Mouse (Mus musculus) left cerebral cortex, postnatal 4 days (tissue): ENCODE data around the gene Entpd1. TPM values are rescaled to one million over a fixed set of nuclear protein-coding genes. Genes with fewer than 3 reads are reported as not detected.

ENCODE experiments used
- DNase-seq: peaks from one replicate; pipeline ENCODE4 v3.0.0-alpha.2; 2022
- intact Hi-C: fragments of 180-260 bp; cut with DNase I; formaldehyde crosslinking; loops from one replicate; pipeline ENCODE4 v1.15.1; 2025
- total RNA-seq, 2 experiments: library from RNA; stranded (reverse); gene quantifications; 2 replicates each; pipeline ENCODE4 v1.2.3; 2021

Entpd1 gene
- total RNA-seq, 2 experiments from 2014 or later, result 11.3 to 12.3 TPM

- intact Hi-C loops, result no loop called here
- DNase-seq, result no peak
Measured at GRCm38 (mm10) chr19:40661108-40661507, 48.9 kb downstream of the Entpd1 start.

- intact Hi-C loops, result no loop called here
- no peak for DNase-seq
Measured at GRCm38 (mm10) chr19:40661874-40662273, 49.7 kb downstream of the Entpd1 start.

- no peak for DNase-seq
- intact Hi-C loops, result no loop called here
Measured at GRCm38 (mm10) chr19:40662727-40663126, 50.6 kb downstream of the Entpd1 start.

GRCm38 (mm10) chr19:40665778-40666177 is 53.6 kb downstream of the Entpd1 start:
- intact Hi-C loops, result no loop called here
- no peak for DNase-seq

GRCm38 (mm10) chr19:40667111-40667510 is 54.9 kb downstream of the Entpd1 start:
- intact Hi-C loops, result no loop called here
- DNase-seq, result no peak

- intact Hi-C loops, result no loop called here
- no peak for DNase-seq
Measured at GRCm38 (mm10) chr19:40675329-40675728, 63.2 kb downstream of the Entpd1 start.

- intact Hi-C loops, result no loop called here
- no peak for DNase-seq
Measured at GRCm38 (mm10) chr19:40678087-40678486, 65.9 kb downstream of the Entpd1 start.

GRCm38 (mm10) chr19:40678532-40679307 is 66.6 kb downstream of the Entpd1 start:
- DNase-seq, result no peak
- intact Hi-C loops, result no loop called here

- intact Hi-C loops, result no loop called here
- no peak for DNase-seq
Measured at GRCm38 (mm10) chr19:40679632-40680031, 67.5 kb downstream of the Entpd1 start.

- intact Hi-C loops, result no loop called here
- DNase-seq, result no peak
Measured at GRCm38 (mm10) chr19:40684124-40684523, 72.0 kb downstream of the Entpd1 start.

- no peak for DNase-seq
- intact Hi-C loops, result no loop called here
Measured at GRCm38 (mm10) chr19:40684566-40684965, 72.4 kb downstream of the Entpd1 start.

- intact Hi-C loops, result no loop called here
- no peak for DNase-seq
Measured at GRCm38 (mm10) chr19:40687291-40687927, 75.2 kb downstream of the Entpd1 start.

GRCm38 (mm10) chr19:40693201-40693600 is 81.0 kb downstream of the Entpd1 start:
- DNase-seq, result no peak
- intact Hi-C loops, result no loop called here

- intact Hi-C loops, result no loop called here
- no peak for DNase-seq
Measured at GRCm38 (mm10) chr19:40696116-40696515, 84.0 kb downstream of the Entpd1 start.

GRCm38 (mm10) chr19:40698103-40698853 is 86.1 kb downstream of the Entpd1 start:
- intact Hi-C loops, result no loop called here
- DNase-seq, result no peak

- intact Hi-C loops, result no loop called here
- no peak for DNase-seq
Measured at GRCm38 (mm10) chr19:40699816-40700215, 87.7 kb downstream of the Entpd1 start.

- intact Hi-C loops, result no loop called here
Measured at GRCm38 (mm10) chr19:40702406-40702805, 90.2 kb downstream of the Entpd1 start.

GRCm38 (mm10) chr19:40712889-40713628 is 100.9 kb downstream of the Entpd1 start:
- no peak for DNase-seq
- intact Hi-C loops, result no loop called here

More at GRCm38 (mm10) chr19:40702406-40702805, 90.2 kb downstream of the Entpd1 start:
- DNase-seq, result no peak

- DNase-seq, result no peak
Measured at GRCm38 (mm10) chr19:40714700-40715099, 102.5 kb downstream of the Entpd1 start.

GRCm38 (mm10) chr19:40716981-40717380 is 104.8 kb downstream of the Entpd1 start:
- intact Hi-C loops, result no loop called here
- no peak for DNase-seq

More at GRCm38 (mm10) chr19:40714700-40715099, 102.5 kb downstream of the Entpd1 start:
- intact Hi-C loops, result no loop called here
